15 mouse cellular contexts compared by ENCODE assay signal in genomic region chr17:29913301-29913965, GRCm38 (mm10).
"Had no signal": no experiment of that assay in that cellular context is flagged by ENCODE, and none has a peak within 500 bp of the region (broad histone marks: within the 10 kb centered on the region; RNA-seq: fewer than 3 reads in every experiment).

No protein-coding gene starts in this region.

- H3K4me3 ChIP-seq: left cerebral cortex, adult 2 months; liver, embryonic 13.5 days; stomach, embryonic 15.5 days had no signal

- H3K27ac ChIP-seq: kidney, postnatal 0 days; left cerebral cortex, adult 2 months; liver, embryonic 13.5 days; stomach, embryonic 15.5 days had no signal

- H3K9ac ChIP-seq: liver, embryonic 13.5 days; stomach, embryonic 15.5 days had no signal

- H3K4me2 ChIP-seq: liver, embryonic 13.5 days; midbrain, embryonic 11.5 days; stomach, embryonic 15.5 days had no signal

- H3K36me3 ChIP-seq: liver, embryonic 13.5 days; stomach, embryonic 15.5 days had no signal

- DNase-seq: kidney, postnatal 25 days; layer of hippocampus, postnatal 36 days; liver, embryonic 13.5 days; lung, adult 2 months; lung, postnatal 14 days; lung, postnatal 4 days; midbrain, embryonic 14.5 days; right cerebral cortex, adult 18-20 months; right cerebral cortex, postnatal 14 days; right cerebral cortex, postnatal 4 days; thymus, postnatal 36 days had no signal

- H3K9me3 ChIP-seq: liver, embryonic 13.5 days; stomach, embryonic 15.5 days had no signal

- H3K27me3 ChIP-seq: stomach, embryonic 15.5 days had no signal

- H3K4me1 ChIP-seq: liver, embryonic 13.5 days had no signal
